Mouse (Mus musculus): Measurements from ENCODE around the gene Grm4. TPM values are rescaled to one million over a fixed set of nuclear protein-coding genes. Genes with fewer than 3 reads are reported as not detected.
"Not testable (repeated sequence)": the region's sequence is repeated elsewhere in the genome, so short reads cannot be mapped to it uniquely, and the experiment has no call there.

The Grm4 gene
- total RNA-seq, 4 experiments from 2014 or later = 0.16 to 0.30 (median 0.23) TPM; not detected in 1

DNA sequence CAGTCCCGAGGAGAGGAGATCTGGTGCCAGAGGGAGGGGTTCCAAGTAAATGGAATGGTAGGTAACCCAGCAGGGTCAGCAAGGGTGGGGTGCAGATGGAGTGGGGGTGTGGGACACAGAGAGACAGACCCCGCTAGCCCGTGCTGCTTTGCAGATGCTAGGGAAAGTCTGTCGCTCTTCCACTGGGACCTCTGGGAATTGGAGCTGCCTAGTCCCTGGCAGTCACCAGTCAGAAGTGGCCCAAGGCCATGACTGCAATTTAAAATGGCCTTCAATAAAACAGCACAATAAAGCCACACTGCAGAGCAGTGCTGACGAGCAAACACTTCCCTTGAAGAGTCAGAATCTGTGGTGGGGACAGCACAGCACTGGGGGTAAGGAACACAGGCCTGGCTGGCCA, 127.3 kb downstream of the Grm4 start:
- DNase-seq (ENCODE audit: low spot score) = no peak

- DNase-seq (ENCODE audit: low spot score) = no peak
Measured at GRCm38 (mm10) chr17:27393432-27393831, 127.8 kb downstream of the Grm4 start.

- DNase-seq (ENCODE audit: low spot score) = no peak
Measured at GRCm38 (mm10) chr17:27392918-27393317, 128.3 kb downstream of the Grm4 start.

- DNase-seq (ENCODE audit: low spot score) = no peak
Measured at GRCm38 (mm10) chr17:27390019-27390418, 131.2 kb downstream of the Grm4 start.

DNA sequence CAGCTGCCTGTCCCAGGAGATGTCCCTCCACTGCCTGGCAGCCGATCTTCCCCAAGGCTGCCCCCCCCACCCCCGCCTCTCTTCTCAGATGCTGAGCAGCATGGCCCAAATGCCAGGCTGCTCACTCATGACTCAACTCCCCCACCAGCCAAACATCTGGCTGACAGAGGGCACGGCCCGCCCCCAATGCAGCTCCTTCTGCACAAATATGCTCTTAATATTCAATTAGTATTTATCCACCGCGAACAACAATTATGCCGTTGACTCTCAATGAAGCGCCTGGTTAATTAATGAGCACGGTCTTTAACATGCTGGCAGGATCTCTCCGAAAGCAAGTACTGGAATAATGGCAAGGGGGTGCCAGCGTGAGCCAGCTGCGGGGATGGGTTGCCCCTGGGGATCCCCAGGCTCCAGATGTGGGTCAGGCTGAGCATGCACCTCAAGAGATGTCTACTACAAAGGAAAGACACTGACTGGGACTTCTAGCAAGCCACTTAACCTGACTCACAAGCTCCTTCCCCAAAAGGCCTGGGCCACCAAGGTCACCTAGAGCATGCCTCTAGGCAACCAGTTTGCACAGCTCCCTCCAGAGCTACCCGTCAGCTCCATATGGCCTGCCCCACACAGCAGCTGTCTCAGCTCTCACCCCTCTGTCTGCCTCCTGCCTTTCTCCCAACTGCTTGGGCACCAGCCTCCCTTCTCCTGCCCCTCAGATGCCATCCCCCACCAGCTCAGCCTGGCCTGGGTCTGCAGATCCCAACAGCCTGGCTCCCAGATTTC, 131.8 kb downstream of the Grm4 start:
- DNase-seq (ENCODE audit: low spot score) = no peak

GRCm38 (mm10) chr17:27386438-27386837, 134.8 kb downstream of the Grm4 start:
- DNase-seq (ENCODE audit: low spot score) = no peak

GRCm38 (mm10) chr17:27385513-27386261, 135.5 kb downstream of the Grm4 start:
- DNase-seq (ENCODE audit: low spot score) = no peak

GRCm38 (mm10) chr17:27382916-27383315, 138.3 kb downstream of the Grm4 start:
- no peak for DNase-seq (ENCODE audit: low spot score)

GRCm38 (mm10) chr17:27380911-27381459, 140.2 kb downstream of the Grm4 start:
- DNase-seq (ENCODE audit: low spot score) = not testable (repeated sequence)

DNA sequence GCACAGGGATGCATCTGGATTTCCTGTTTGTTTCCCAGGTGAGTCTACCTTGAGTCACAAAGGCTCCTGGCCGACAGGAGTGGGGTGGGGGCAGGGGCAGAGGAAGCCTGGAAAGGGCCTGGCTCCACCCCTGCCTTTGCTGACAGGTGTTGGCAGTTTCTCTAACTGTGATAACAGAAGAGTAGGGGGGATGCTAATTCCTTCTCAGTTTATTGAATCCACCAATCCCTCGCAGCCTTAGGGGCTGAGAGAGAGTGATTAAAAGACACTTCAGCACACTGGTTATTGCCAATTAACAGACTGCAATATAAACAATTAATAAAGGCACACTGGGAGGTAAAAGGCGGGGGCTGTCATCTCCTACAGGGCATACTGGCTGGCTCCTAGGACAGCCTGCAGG, 142.2 kb downstream of the Grm4 start:
- DNase-seq (ENCODE audit: low spot score) = no peak

- DNase-seq (ENCODE audit: low spot score) = no peak
Measured at GRCm38 (mm10) chr17:27377151-27377550, 144.1 kb downstream of the Grm4 start.

- DNase-seq (ENCODE audit: low spot score) = no peak
Measured at GRCm38 (mm10) chr17:27375551-27375950, 145.7 kb downstream of the Grm4 start.

Other genes starting within 250 kb of the Grm4 start
- gene Hmga1, start 35.1 kb upstream of the Grm4 start, total RNA-seq (2022) = 10 to 100 TPM; 42.6 to 51.1 (median 46.9) TPM
- gene AI413582, start 44.4 kb upstream of the Grm4 start, total RNA-seq (2022) = 10 to 100 TPM in 2 of 4 experiments, 1 to 10 TPM in 2; 6.4 to 10.3 (median 9.9) TPM
- 100 to 1,000 TPM; 349 to 367 (median 360) TPM for gene Nudt3, start 102.1 kb upstream of the Grm4 start, total RNA-seq (2022)
- gene RPS10-NUDT3, start 113.8 kb upstream of the Grm4 start, total RNA-seq (2022) = under 1 TPM in 1 of 4 experiments, not detected in 3; 0.98 TPM
- 100 to 1,000 TPM; 481 to 609 (median 561) TPM for gene Rps10, start 115.3 kb upstream of the Grm4 start, total RNA-seq (2022)
- gene Pacsin1, start 134.1 kb upstream of the Grm4 start, total RNA-seq (2022) = under 1 TPM; 0.09 to 0.85 (median 0.39) TPM
- not detected for gene Spdef, start 207.6 kb upstream of the Grm4 start, total RNA-seq (2022)

All from heart, adult 8-10 months (tissue).